Mouse (Mus musculus) lung, postnatal 14 days (tissue): ENCODE measurements around the gene Msmp.

ENCODE experiments used
- DNase-seq: peaks from one replicate; pipeline ENCODE4 v3.0.0; 2021

The Msmp gene

GRCm38 (mm10) chr4:43591961-43592360, 7.7 kb upstream of the Msmp start:
- no peak for DNase-seq

GRCm38 (mm10) chr4:43591543-43591942, 7.2 kb upstream of the Msmp start:
- DNase-seq, result no peak

DNA sequence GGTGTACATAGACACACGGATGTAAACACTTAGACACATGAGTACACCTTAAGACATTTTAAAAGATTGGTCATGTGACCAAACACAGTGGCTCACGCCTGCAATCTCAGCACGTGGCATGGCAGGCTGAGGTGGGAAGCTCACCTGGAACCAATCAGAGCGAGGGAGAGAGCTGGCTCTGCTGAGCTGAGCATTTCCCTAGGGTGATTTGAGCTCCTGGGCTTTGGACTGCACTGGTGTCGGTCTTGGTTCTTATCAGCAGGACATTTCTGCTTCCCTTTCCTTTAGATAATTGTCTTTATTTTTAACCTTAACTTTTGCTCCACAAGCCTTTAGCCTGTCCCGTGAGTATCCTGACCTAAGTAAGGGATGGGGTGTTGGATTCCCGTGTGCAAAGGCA, 3.4 kb upstream of the Msmp start:
- DNase-seq, result no peak

DNA sequence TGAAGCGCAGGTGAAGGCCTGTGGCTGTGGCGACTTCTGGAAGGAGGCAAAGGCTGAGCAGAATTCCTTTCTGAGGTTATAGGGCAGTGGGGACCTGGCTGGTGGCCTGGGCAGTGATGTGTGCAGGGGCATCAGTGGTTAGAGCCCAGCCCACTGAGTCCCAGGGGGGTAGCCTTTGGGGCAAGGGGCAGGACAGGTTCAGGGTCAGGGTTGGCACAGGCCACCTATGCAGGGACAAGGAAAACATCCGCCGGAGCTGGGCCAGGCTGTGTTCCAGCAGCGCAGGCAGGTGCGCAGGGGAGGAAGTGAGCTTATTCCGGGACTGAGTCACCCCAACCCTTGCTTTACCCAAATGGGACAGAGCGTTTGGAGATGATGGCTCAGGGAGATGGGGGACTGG, 2.1 kb upstream of the Msmp start:
- DNase-seq, result no peak

DNA sequence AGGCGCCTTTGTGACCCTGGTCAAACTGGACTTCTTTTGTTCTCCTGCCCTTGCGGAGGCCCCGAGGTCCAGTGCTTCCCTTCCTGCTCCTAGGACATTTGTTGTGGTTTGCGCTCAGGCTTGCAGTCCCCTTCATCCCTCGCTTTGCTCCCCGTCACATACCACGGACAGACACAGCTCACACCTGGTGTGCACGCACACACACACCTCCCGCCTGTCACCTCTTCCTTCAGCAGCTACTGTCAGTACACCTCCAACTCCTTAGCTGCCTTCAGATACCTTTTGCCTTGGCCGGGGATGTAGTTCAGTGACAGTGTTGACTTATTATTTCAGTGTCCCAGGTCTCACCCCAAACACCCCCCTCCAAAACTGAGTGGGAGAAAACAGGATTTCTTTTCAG, 1.4 kb upstream of the Msmp start:
- no peak for DNase-seq

DNA sequence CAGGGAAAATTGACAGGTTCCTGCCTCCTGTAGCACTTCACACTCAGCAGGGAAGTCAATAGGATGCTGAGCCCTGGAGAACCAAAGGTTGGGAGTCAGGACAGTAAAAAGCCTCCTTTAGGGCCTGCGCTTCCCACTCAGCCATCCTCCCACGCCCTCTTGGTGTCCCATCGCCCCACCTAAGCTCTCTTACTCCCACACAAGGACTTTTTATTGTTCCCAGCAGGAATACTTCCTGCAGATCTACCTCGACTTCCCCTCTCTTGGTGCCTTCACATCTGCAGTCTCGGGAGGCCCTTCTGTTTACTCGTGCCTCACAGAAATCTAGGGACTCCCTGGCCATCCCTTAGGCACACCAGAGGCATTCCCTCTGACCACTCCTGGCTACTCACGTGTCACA, 873 bp downstream of the Msmp start:
- no peak for DNase-seq

- DNase-seq, result no peak
These were observed 2.1 kb downstream of the Msmp start for GRCm38 (mm10) chr4:43582241-43582640.

GRCm38 (mm10) chr4:43581381-43581780, 2.9 kb downstream of the Msmp start:
- no peak for DNase-seq

- DNase-seq, result no peak
These were observed 3.6 kb downstream of the Msmp start for GRCm38 (mm10) chr4:43580721-43581120.

- no peak for DNase-seq
These were observed 4.6 kb downstream of the Msmp start for GRCm38 (mm10) chr4:43579731-43580130.

- DNase-seq, result no peak
These were observed 5.0 kb downstream of the Msmp start for GRCm38 (mm10) chr4:43579256-43579655.

DNA sequence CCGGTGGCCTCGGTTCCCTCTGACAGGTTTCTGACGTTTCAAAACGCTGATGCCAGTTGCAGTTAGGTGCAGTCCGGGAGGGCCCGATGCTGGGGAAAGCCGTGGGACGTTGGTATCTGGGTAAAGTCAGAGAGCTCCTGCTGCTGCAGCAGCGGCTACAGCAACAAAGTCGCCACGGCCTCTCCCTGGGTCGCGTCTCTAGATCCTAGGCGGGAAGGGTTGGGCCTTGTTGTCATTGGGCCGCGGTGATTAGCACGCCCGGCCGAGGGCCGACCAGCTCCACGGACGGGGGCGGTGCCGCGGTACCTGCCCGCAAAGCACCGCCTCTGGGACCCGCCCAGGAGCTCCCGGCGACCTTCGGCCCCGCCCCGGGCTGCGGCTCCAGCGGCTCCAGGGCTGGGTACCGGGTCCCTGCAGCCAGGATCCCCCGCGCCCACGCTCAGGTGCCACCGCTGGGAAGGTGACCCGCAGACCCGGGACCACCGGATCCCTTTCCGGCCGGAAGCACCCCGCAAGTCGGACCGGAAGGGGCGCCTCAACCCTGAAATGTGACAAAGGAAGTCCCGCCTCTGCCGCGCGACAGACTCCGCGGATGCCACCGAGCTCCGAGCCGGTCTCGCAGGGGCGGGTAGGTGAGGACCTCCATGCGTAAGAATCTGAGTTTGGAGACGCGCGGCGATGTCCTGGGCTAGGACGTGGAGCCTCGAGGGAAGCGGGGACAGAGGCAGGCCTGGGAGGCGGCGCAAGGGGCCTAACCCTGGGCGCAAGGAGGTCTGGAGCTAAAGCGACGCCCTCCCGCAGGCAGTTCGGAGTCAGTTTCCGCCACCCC, 5.7 kb downstream of the Msmp start, which contains the start of the genes Rgp1 and Gba2:
Gene Rgp1 (plus strand): TSS at position 340 of the 829 bp plus-strand sequence.
Gene Gba2 (minus strand): TSS at position 498 of the 829 bp plus-strand sequence.
- peak; percentile 88 for DNase-seq

DNA sequence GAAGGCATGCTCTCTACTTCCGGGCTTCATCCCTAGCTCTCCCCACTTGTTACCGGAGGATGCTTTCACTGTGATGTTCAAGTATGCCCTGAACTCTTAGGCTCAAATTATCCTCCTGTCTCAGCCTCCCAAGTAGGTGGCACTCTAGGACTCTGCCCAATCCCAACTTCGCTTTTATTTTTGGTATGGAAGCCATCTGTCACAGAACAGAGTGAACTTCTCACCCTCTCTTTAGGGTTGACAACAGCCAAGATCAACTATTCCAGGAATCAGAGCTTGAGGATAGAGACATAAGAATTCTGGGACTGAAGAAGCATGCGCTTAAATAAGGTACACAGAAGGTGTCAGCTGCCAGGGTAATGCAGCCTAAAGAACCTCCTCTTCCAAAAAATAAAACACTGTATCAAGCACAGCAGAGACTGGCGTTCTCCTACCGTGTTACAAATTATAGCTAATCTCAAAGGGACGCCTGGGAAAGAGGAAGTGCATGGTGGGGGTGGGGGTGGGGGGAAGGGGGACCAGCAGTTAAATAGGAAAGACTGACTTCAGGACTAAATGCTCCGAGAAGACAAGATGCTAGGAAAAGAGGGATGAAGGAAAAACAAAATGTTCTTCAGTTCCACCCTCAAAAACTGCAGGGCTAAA, 6.9 kb downstream of the Msmp start:
- no peak for DNase-seq

DNA sequence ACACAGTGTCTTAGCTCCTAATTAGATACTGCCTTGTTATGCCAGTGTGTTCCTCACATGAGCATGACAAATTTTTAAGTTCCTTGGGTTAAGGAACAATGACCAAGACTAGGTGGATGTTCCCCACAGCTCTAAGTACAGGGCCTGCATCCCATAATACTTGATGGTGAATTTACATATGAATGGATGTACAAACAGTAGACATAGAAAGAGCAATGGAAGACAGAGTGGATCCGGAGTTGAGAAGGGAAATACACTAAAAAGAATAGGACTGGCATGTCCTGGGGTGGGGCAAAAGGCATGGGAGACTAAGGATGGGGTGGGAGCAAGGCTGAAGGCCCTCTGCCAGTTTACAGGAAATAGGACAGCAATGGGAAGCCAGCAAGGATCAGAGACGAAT, 8.9 kb downstream of the Msmp start:
- no peak for DNase-seq

DNA sequence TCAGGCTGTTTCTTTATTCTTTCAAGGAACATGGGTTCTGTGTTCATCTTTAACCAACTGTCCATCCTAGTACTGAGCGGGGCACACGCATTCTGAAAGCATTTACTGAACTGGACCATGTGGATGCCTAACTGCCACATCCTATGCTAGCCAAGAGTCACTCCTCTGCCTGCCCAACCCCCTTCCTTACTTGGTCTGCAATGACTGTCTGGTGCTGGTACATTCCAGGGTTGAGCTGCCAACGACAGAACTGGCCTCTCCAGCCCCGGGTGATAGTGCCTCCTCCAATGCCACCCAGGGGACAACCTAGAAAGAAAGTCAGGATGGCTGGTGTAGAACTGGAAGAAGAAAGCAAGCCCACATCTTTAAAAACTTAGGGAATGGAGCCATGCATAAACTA, 10.7 kb downstream of the Msmp start:
- DNase-seq, result no peak

DNA sequence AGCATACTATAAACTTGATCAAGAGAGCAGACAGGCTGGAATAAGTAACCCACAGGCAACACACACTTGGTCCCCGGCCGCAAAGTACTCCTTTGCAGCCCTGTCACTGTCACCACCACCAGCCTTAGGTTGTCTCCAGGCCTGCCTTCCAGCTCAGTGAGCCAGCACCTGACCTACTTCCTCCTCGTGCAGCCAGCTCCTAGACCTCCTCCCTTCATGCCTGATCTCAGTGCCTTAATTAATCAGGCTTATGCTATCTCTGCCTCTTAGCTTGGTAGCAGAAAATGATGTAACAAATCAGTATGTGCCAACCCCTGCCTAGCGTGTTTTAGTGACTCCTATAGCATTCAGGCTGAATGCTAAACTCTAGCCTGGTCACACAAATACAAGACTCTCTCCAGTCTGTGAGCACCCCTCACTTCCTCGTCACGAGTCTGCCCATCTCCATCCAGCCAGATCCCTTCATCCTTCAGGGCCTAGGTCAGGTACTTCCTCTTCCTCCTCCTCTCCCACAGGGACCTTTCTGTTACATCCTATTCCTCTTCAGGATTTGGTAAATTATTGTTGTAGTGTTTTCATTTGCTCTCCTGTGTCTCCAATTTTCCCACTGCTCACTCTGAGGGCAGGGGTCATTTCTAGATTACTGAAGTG, 12.8 kb downstream of the Msmp start:
- DNase-seq, result no peak

- DNase-seq, result no peak
These were observed 17.2 kb downstream of the Msmp start for GRCm38 (mm10) chr4:43567140-43567539.

- DNase-seq, result no peak
These were observed 20.1 kb downstream of the Msmp start for GRCm38 (mm10) chr4:43564231-43564630.

GRCm38 (mm10) chr4:43563601-43563875, 20.8 kb downstream of the Msmp start:
- no peak for DNase-seq

GRCm38 (mm10) chr4:43562769-43563600, 21.3 kb downstream of the Msmp start:
- DNase-seq, result no peak

DNA sequence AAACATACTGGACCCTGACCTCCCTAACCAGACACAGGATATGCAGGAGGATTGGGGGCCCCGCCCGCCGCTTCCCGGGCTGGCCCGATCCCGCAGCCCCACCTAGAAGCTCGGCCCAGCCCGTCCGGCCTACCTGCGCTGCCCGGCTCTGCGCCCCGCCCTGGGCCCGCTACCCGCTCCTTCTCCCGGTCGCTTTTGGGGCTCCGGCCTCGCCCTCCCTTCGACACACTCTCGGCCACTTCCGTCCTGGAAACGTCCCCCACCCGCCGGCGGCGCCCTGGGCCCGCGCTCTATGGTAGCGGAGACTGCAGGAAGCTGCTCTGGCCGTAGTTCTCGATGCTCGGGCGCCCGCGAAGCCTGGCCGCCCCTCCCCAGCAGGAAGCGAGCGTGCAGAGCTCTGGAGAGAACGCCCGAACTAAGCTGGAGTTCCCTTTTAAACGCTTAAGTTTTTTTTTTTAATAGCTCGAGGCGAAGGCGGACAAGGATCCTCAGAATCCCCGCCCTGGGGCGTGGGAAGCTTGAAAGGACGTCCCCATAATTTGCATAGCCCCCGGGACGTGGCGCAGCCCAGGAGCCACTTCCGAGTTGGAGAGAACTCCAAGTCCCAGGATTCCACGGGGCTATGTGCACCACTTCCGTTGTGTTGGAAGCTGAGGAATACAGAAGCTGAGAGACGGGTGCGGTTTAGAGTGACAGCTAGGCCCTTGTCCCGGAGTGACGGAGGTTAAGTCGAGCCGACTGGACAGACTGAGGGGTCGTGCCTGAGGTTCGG, 22.1 kb downstream of the Msmp start, which contains the start of the genes Creb3 and Tln1:
Gene Creb3 (plus strand): TSS at position 336 of the 772 bp plus-strand sequence.
Gene Tln1 (minus strand): TSS at position 695 of the 772 bp plus-strand sequence.
- peak; percentile 93 for DNase-seq

GRCm38 (mm10) chr4:43561436-43561996, 22.8 kb downstream of the Msmp start:
- DNase-seq, result no peak
